Comparison of ENCODE assay signal across 9 mouse cellular contexts in the genomic region with DNA sequence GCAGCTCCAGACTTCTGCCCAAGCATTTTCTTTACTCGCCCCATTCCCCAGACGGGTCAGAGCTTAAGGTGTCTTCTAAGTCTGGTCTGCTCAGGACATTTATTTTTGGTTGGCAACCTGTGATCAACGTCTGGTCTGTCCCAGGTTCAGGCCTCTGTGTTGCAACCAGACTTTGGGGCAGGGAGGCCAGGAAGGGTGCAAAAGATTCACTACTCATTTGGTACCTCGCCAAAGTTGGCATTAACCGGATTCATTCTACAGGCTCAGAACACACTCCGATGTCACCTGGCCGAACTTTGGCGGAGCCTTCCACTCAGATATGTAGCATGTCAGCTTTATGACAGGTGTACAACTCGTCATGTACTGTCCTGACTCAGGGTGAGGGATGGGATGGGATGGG. TPM values are rescaled to one million over a fixed set of nuclear protein-coding genes. Genes with fewer than 3 reads are reported as not detected.
DNase-seq lines count a peak whose midpoint lies in the region; ATAC-seq lines count a peak whose summit lies in the region.
"Had no signal": no experiment of that assay in that cellular context is flagged by ENCODE, and none has a peak within 500 bp of the region (broad histone marks: within the 10 kb centered on the region; RNA-seq: fewer than 3 reads in every experiment).

No protein-coding gene starts in this region.

- intact Hi-C loops in heart, postnatal 25 days (cut with DNase I), result loop anchor here (1.0 to 10.0 kb wide), 2 partner anchors 27 to 1053 kb away; partner anchors contain the start of genes Aste1, Nek11 and Rrp9

- no peaks in the 10 kb centered on the region for H3K9me3 ChIP-seq in heart, embryonic 15.5 days (replicated peaks)
- no peaks in the 10 kb centered on the region for H3K9me3 ChIP-seq in embryonic facial prominence, embryonic 11.5 days (replicated peaks; ENCODE audit: control insufficient read depth, low read length)
- H3K9me3 ChIP-seq in intestine, embryonic 16.5 days (ENCODE audit: control insufficient read depth, low read length), result no peaks in the 10 kb centered on the region
- no peaks in the 10 kb centered on the region for H3K9me3 ChIP-seq in midbrain, embryonic 15.5 days

- WGBS in heart, embryonic 15.5 days, result 38% methylated on average over 9 of the region's 9 CpGs
- WGBS in embryonic facial prominence, embryonic 11.5 days, result 41% methylated on average over 9 of the region's 9 CpGs
- 31% methylated on average over 9 of the region's 9 CpGs for WGBS in intestine, embryonic 16.5 days
- 42% methylated on average over 9 of the region's 9 CpGs for WGBS in midbrain, embryonic 15.5 days

- no peaks in the 10 kb centered on the region for H3K27me3 ChIP-seq in heart, embryonic 15.5 days
- H3K27me3 ChIP-seq in embryonic facial prominence, embryonic 11.5 days (ENCODE audit: control insufficient read depth, insufficient read depth, low read length), result no peaks in the 10 kb centered on the region
- no peaks in the 10 kb centered on the region for H3K27me3 ChIP-seq in intestine, embryonic 16.5 days (replicated peaks; ENCODE audit: control insufficient read depth, insufficient read depth, low read length)
- no peaks in the 10 kb centered on the region for H3K27me3 ChIP-seq in midbrain, embryonic 15.5 days (replicated peaks)

- 0 out of 2 replicates have a peak overlapping the region, but pooled peaks have one; percentile 68 for H3K9ac ChIP-seq in heart, embryonic 15.5 days
- H3K9ac ChIP-seq in embryonic facial prominence, embryonic 11.5 days (replicated peaks; ENCODE audit: low read length), result 0 out of 2 replicates have a peak overlapping the region, but pooled peaks have one; percentile 15
- H3K9ac ChIP-seq in intestine, embryonic 16.5 days (ENCODE audit: low read depth, low read length), result peak overlapping the region; percentile 81
- peak overlapping the region; percentile 66; the same call in 1 of the 2 replicates for H3K9ac ChIP-seq in midbrain, embryonic 15.5 days

- peak overlapping the region; percentile 65 for H3K4me3 ChIP-seq in heart, embryonic 15.5 days
- H3K4me3 ChIP-seq in embryonic facial prominence, embryonic 11.5 days (ENCODE audit: low read depth, low read length), result no peak overlapping the region; the same call in 1 of the 2 replicates
- peak overlapping the region; percentile 60 for H3K4me3 ChIP-seq in intestine, embryonic 16.5 days (ENCODE audit: low read length)
- H3K4me3 ChIP-seq in midbrain, embryonic 15.5 days, result peak overlapping the region; percentile 45

- H3K4me2 ChIP-seq in heart, embryonic 15.5 days, result peak overlapping the region; percentile 81
- H3K4me2 ChIP-seq in embryonic facial prominence, embryonic 11.5 days (ENCODE audit: low read depth, low read length), result peak overlapping the region; percentile 72
- H3K4me2 ChIP-seq in intestine, embryonic 16.5 days (ENCODE audit: low read depth, low read length), result peak overlapping the region; percentile 73
- H3K4me2 ChIP-seq in midbrain, embryonic 15.5 days, result peak overlapping the region; percentile 76

- no peak for ATAC-seq in heart, embryonic 15.5 days (replicated peaks; ENCODE audit: insufficient number of reproducible peaks, insufficient read depth, low FRiP score, low read depth)
- ATAC-seq in embryonic facial prominence, embryonic 11.5 days (replicated peaks; ENCODE audit: insufficient number of reproducible peaks, low FRiP score, low TSS enrichment, low read depth), result no peak; the same call in 1 of the 2 replicates
- ATAC-seq in intestine, embryonic 16.5 days, result peak; percentile 8
- peak; percentile 43; the same call in 1 of the 2 replicates for ATAC-seq in midbrain, embryonic 15.5 days (replicated peaks)

- peak overlapping the region; percentile 82 for H3K27ac ChIP-seq in heart, embryonic 15.5 days
- no peak overlapping the region for H3K27ac ChIP-seq in embryonic facial prominence, embryonic 11.5 days (replicated peaks; ENCODE audit: low read depth, low read length)
- peak overlapping the region; percentile 77 for H3K27ac ChIP-seq in intestine, embryonic 16.5 days (ENCODE audit: low read length)
- peak overlapping the region; percentile 70 for H3K27ac ChIP-seq in midbrain, embryonic 15.5 days

- no peak for DNase-seq in heart, postnatal 25 days (ENCODE audit: low spot score)
- DNase-seq in embryonic facial prominence, embryonic 11.5 days (ENCODE audit: low spot score), result no peak
- DNase-seq in gastrocnemius, postnatal 25 days, result no peak
- DNase-seq in embryo, embryonic 9.5 days (ENCODE audit: extremely low spot score), result no peak
- DNase-seq in spleen, adult 12 weeks (ENCODE audit: low spot score), result no peak

- H3K4me1 ChIP-seq in heart, embryonic 15.5 days (replicated peaks), result peaks cover 46% of the 10 kb centered on the region
- peaks cover 12% of the 10 kb centered on the region for H3K4me1 ChIP-seq in embryonic facial prominence, embryonic 11.5 days (ENCODE audit: control insufficient read depth, insufficient read depth, low read length)
- peaks cover 53% of the 10 kb centered on the region for H3K4me1 ChIP-seq in intestine, embryonic 16.5 days (ENCODE audit: control insufficient read depth, insufficient read depth, low read length)
- peaks cover 40% of the 10 kb centered on the region for H3K4me1 ChIP-seq in midbrain, embryonic 15.5 days

- no peaks in the 10 kb centered on the region for H3K36me3 ChIP-seq in heart, embryonic 15.5 days
- no peaks in the 10 kb centered on the region for H3K36me3 ChIP-seq in embryonic facial prominence, embryonic 11.5 days (replicated peaks; ENCODE audit: control insufficient read depth, insufficient read depth, low read depth, low read length)
- H3K36me3 ChIP-seq in intestine, embryonic 16.5 days (ENCODE audit: control insufficient read depth, insufficient read depth, low read length), result no peaks in the 10 kb centered on the region
- no peaks in the 10 kb centered on the region for H3K36me3 ChIP-seq in midbrain, embryonic 15.5 days (replicated peaks)

RNA-seq across cellular contexts. Expression of gene Abhd14a, which starts 0.5 kb away (rescaled TPM):
- polyA plus RNA-seq in heart, embryonic 15.5 days (2015; fragmentation: Nextera tagmentation; extraction: Ambion mirVana), result 50.5 and 54.2 TPM in 2 replicates
- 10 to 100 TPM; 20.2 to 21.3 TPM for total RNA-seq in heart, postnatal 25 days (2021)
- polyA plus RNA-seq in embryonic facial prominence, embryonic 11.5 days (2014; fragmentation: Nextera tagmentation; extraction: Ambion mirVana), result 41.9 and 43.5 TPM in 2 replicates
- polyA plus RNA-seq in intestine, embryonic 16.5 days (2015; fragmentation: Nextera tagmentation; extraction: Ambion mirVana), result 50.2 and 52.0 TPM in 2 replicates
- 71.2 and 71.3 TPM in 2 replicates for polyA plus RNA-seq in midbrain, embryonic 15.5 days (2015; fragmentation: Nextera tagmentation; extraction: Ambion mirVana)
- 10 to 100 TPM; 14.7 to 18.3 TPM for total RNA-seq in gastrocnemius, postnatal 25 days (2021)

RNA-seq across cellular contexts. Expression of gene Abhd14b, which starts 0.7 kb away (rescaled TPM):
- 7.0 and 11.0 TPM in 2 replicates for polyA plus RNA-seq in heart, embryonic 15.5 days (2015; fragmentation: Nextera tagmentation; extraction: Ambion mirVana)
- total RNA-seq in heart, postnatal 25 days (2021), result 1 to 10 TPM; 6.3 to 6.7 TPM
- 4.9 and 8.8 TPM in 2 replicates for polyA plus RNA-seq in embryonic facial prominence, embryonic 11.5 days (2014; fragmentation: Nextera tagmentation; extraction: Ambion mirVana)
- polyA plus RNA-seq in intestine, embryonic 16.5 days (2015; fragmentation: Nextera tagmentation; extraction: Ambion mirVana), result 34.3 and 34.4 TPM in 2 replicates
- polyA plus RNA-seq in midbrain, embryonic 15.5 days (2015; fragmentation: Nextera tagmentation; extraction: Ambion mirVana), result 8.9 and 11.0 TPM in 2 replicates
- 1 to 10 TPM; 4.7 to 4.8 TPM for total RNA-seq in gastrocnemius, postnatal 25 days (2021)

RNA-seq across cellular contexts. Expression of gene Pcbp4, which starts 5.1 kb away (rescaled TPM):
- 61.8 and 73.2 TPM in 2 replicates for polyA plus RNA-seq in heart, embryonic 15.5 days (2015; fragmentation: Nextera tagmentation; extraction: Ambion mirVana)
- 10 to 100 TPM; 70.7 to 81.8 TPM for total RNA-seq in heart, postnatal 25 days (2021)
- 165 and 189 TPM in 2 replicates for polyA plus RNA-seq in embryonic facial prominence, embryonic 11.5 days (2014; fragmentation: Nextera tagmentation; extraction: Ambion mirVana)
- 30.5 and 32.6 TPM in 2 replicates for polyA plus RNA-seq in intestine, embryonic 16.5 days (2015; fragmentation: Nextera tagmentation; extraction: Ambion mirVana)
- polyA plus RNA-seq in midbrain, embryonic 15.5 days (2015; fragmentation: Nextera tagmentation; extraction: Ambion mirVana), result 295 and 310 TPM in 2 replicates
- 10 to 100 TPM; 54.6 to 59.7 TPM for total RNA-seq in gastrocnemius, postnatal 25 days (2021)

RNA-seq across cellular contexts. Expression of gene Acy1, which starts 9.8 kb away (rescaled TPM):
- polyA plus RNA-seq in heart, embryonic 15.5 days (2015; fragmentation: Nextera tagmentation; extraction: Ambion mirVana), result 25.1 and 28.6 TPM in 2 replicates
- total RNA-seq in heart, postnatal 25 days (2021), result 10 to 100 TPM; 22.4 to 28.6 TPM
- 36.9 and 41.2 TPM in 2 replicates for polyA plus RNA-seq in embryonic facial prominence, embryonic 11.5 days (2014; fragmentation: Nextera tagmentation; extraction: Ambion mirVana)
- 59.8 and 59.9 TPM in 2 replicates for polyA plus RNA-seq in intestine, embryonic 16.5 days (2015; fragmentation: Nextera tagmentation; extraction: Ambion mirVana)
- 20.7 TPM in 2 replicates for polyA plus RNA-seq in midbrain, embryonic 15.5 days (2015; fragmentation: Nextera tagmentation; extraction: Ambion mirVana)
- total RNA-seq in gastrocnemius, postnatal 25 days (2021), result 10 to 100 TPM; 11.0 to 11.3 TPM

RNA-seq across cellular contexts. Expression of gene Gpr62, which starts 17.8 kb away (rescaled TPM):
- polyA plus RNA-seq in heart, embryonic 15.5 days (2015; fragmentation: Nextera tagmentation; extraction: Ambion mirVana), result 0.10 and 0.14 TPM in 2 replicates
- not detected for total RNA-seq in heart, postnatal 25 days (2021)
- polyA plus RNA-seq in embryonic facial prominence, embryonic 11.5 days (2014; fragmentation: Nextera tagmentation; extraction: Ambion mirVana), result 0.10 and 0.31 TPM in 2 replicates
- polyA plus RNA-seq in intestine, embryonic 16.5 days (2015; fragmentation: Nextera tagmentation; extraction: Ambion mirVana), result 0.11 TPM in 2 replicates
- 1.2 and 1.4 TPM in 2 replicates for polyA plus RNA-seq in midbrain, embryonic 15.5 days (2015; fragmentation: Nextera tagmentation; extraction: Ambion mirVana)
- total RNA-seq in gastrocnemius, postnatal 25 days (2021), result under 1 TPM in 1 of 2 experiments, not detected in 1; 0.18 TPM
- total RNA-seq: hematopoietic stem cell, adult 5-6 weeks had no signal

Comparison
In these comparisons a context has a peak if more than half of its experiments do, and no peak if none do; other contexts are left out.
1. ATAC-seq: peak in intestine, embryonic 16.5 days (single experiment) and midbrain, embryonic 15.5 days (single experiment); none in heart, embryonic 15.5 days (single experiment) and embryonic facial prominence, embryonic 11.5 days (single experiment).
2. H3K9ac ChIP-seq: peak in every context shown above with its lines; median percentile 81 in intestine, embryonic 16.5 days; 68 in heart, embryonic 15.5 days; 66 in midbrain, embryonic 15.5 days; 15 in embryonic facial prominence, embryonic 11.5 days.
3. Peak in every context shown above with its lines, with median percentiles within 50 percentile points of each other: H3K4me2 ChIP-seq.